Comparison of ENCODE assay signal across 8 mouse cellular contexts in genomic region chr12:52604256-52604991, GRCm38 (mm10).
DNase-seq lines count a peak whose midpoint lies in the region; ATAC-seq and TF ChIP-seq lines count a peak whose summit lies in the region.

No protein-coding gene starts in this region.

- H3K9me3 ChIP-seq in forebrain, embryonic 10.5 days, result no peaks in the 10 kb centered on the region
- no peaks in the 10 kb centered on the region for H3K9me3 ChIP-seq in heart, embryonic 15.5 days (replicated peaks)
- H3K9me3 ChIP-seq in liver, embryonic 14.5 days (ENCODE audit: control insufficient read depth, low read length), result no peaks in the 10 kb centered on the region
- H3K9me3 ChIP-seq in neural tube, embryonic 11.5 days (ENCODE audit: control insufficient read depth, low read length), result no peaks in the 10 kb centered on the region
- H3K9me3 ChIP-seq in stomach, postnatal 0 days (ENCODE audit: control insufficient read depth, low read length), result no peaks in the 10 kb centered on the region

- H3K36me3 ChIP-seq in forebrain, embryonic 10.5 days (replicated peaks), result no peaks in the 10 kb centered on the region
- H3K36me3 ChIP-seq in heart, embryonic 15.5 days, result no peaks in the 10 kb centered on the region
- no peaks in the 10 kb centered on the region for H3K36me3 ChIP-seq in liver, embryonic 14.5 days (replicated peaks; ENCODE audit: control insufficient read depth, insufficient read depth, low read depth)
- no peaks in the 10 kb centered on the region for H3K36me3 ChIP-seq in neural tube, embryonic 11.5 days (ENCODE audit: control insufficient read depth, insufficient read depth, low read length)
- H3K36me3 ChIP-seq in stomach, postnatal 0 days (ENCODE audit: control insufficient read depth, insufficient read depth, low read length), result no peaks in the 10 kb centered on the region

- peak overlapping the region; percentile 89 for H3K4me3 ChIP-seq in forebrain, embryonic 10.5 days
- peak overlapping the region; percentile 90 for H3K4me3 ChIP-seq in heart, embryonic 15.5 days
- H3K4me3 ChIP-seq in liver, embryonic 14.5 days (ENCODE audit: insufficient read depth in 1 of 2, low read depth in 2 of 2, low read length in 2 of 2), result peak overlapping the region; percentile 74 to 76
- peak overlapping the region; percentile 83 for H3K4me3 ChIP-seq in neural tube, embryonic 11.5 days (ENCODE audit: low read depth, low read length)
- H3K4me3 ChIP-seq in stomach, postnatal 0 days (ENCODE audit: low read depth, low read length), result peak overlapping the region; percentile 77

- peak overlapping the region; percentile 96 for H3K27ac ChIP-seq in forebrain, embryonic 10.5 days
- peak overlapping the region; percentile 95 for H3K27ac ChIP-seq in heart, embryonic 15.5 days
- peak overlapping the region; percentile 93 for H3K27ac ChIP-seq in liver, embryonic 14.5 days
- H3K27ac ChIP-seq in neural tube, embryonic 11.5 days (ENCODE audit: low read depth, low read length), result peak overlapping the region; percentile 84
- H3K27ac ChIP-seq in stomach, postnatal 0 days (replicated peaks), result peak overlapping the region; percentile 96

- peak; percentile 45 for TF ChIP-seq EP300 in liver, embryonic 14.5 days (IDR thresholded peaks at IDR 0.05; ENCODE audit: low read depth)
- TF ChIP-seq EP300 in stomach, postnatal 0 days (optimal IDR thresholded peaks at IDR 0.05), result peak; percentile 81

- WGBS in forebrain, embryonic 10.5 days, result under 1% methylated on average over 33 of the region's 33 CpGs
- WGBS in heart, embryonic 15.5 days, result under 1% methylated on average over 33 of the region's 33 CpGs
- WGBS in liver, embryonic 14.5 days (ENCODE audit: insufficient replicate concordance), result under 1% methylated on average over 33 of the region's 33 CpGs
- 0% methylated on average over 33 of the region's 33 CpGs for WGBS in neural tube, embryonic 11.5 days
- WGBS in stomach, postnatal 0 days, result under 1% methylated on average over 33 of the region's 33 CpGs

- peak; percentile 64 for ATAC-seq in CD4-positive, CD25-positive, alpha-beta regulatory T cell, adult 4 months
- peak; percentile 81 for ATAC-seq in heart, embryonic 15.5 days (replicated peaks; ENCODE audit: insufficient number of reproducible peaks, insufficient read depth, low FRiP score, low read depth)
- peak; percentile 81 for ATAC-seq in liver, embryonic 14.5 days (ENCODE audit: insufficient read depth)
- peak; percentile 90 for ATAC-seq in neural tube, embryonic 11.5 days (ENCODE audit: insufficient read depth, low FRiP score, low TSS enrichment)
- ATAC-seq in stomach, postnatal 0 days (ENCODE audit: low FRiP score, low TSS enrichment), result peak; percentile 85

- peaks cover 5% of the 10 kb centered on the region; the same call in 1 of the 2 replicates for H3K27me3 ChIP-seq in forebrain, embryonic 10.5 days (ENCODE audit: poor library complexity, severe bottlenecking)
- H3K27me3 ChIP-seq in heart, embryonic 15.5 days, result no peaks in the 10 kb centered on the region
- H3K27me3 ChIP-seq in liver, embryonic 14.5 days (ENCODE audit: control insufficient read depth, insufficient read depth, low read length), result no peaks in the 10 kb centered on the region
- no peaks in the 10 kb centered on the region for H3K27me3 ChIP-seq in neural tube, embryonic 11.5 days (ENCODE audit: control insufficient read depth, insufficient read depth, low read length)
- no peaks in the 10 kb centered on the region for H3K27me3 ChIP-seq in stomach, postnatal 0 days (ENCODE audit: control insufficient read depth, insufficient read depth, low read length)

- H3K4me1 ChIP-seq in forebrain, embryonic 10.5 days, result peaks cover 18% of the 10 kb centered on the region
- H3K4me1 ChIP-seq in heart, embryonic 15.5 days (replicated peaks), result peaks cover 6% of the 10 kb centered on the region
- H3K4me1 ChIP-seq in liver, embryonic 14.5 days (replicated peaks; ENCODE audit: control insufficient read depth in 2 of 2, insufficient read depth in 2 of 2, low read length in 1 of 2), result peaks cover 3 to 8% of the 10 kb centered on the region in 2 experiments; a peak in 3 of 4 replicates
- H3K4me1 ChIP-seq in neural tube, embryonic 11.5 days (ENCODE audit: control insufficient read depth, insufficient read depth, low read length), result no peaks in the 10 kb centered on the region
- H3K4me1 ChIP-seq in stomach, postnatal 0 days (replicated peaks; ENCODE audit: control insufficient read depth, insufficient read depth), result no peaks in the 10 kb centered on the region

- TF ChIP-seq CTCF in liver, embryonic 14.5 days (IDR thresholded peaks at IDR 0.05; ENCODE audit: low read depth), result no peak
- TF ChIP-seq CTCF in stomach, postnatal 0 days (IDR thresholded peaks at IDR 0.05; ENCODE audit: low read depth), result no peak

- peak overlapping the region; percentile 84 for H3K4me2 ChIP-seq in heart, embryonic 15.5 days
- H3K4me2 ChIP-seq in liver, embryonic 14.5 days (ENCODE audit: low read depth), result peak overlapping the region; percentile 96
- H3K4me2 ChIP-seq in neural tube, embryonic 11.5 days (ENCODE audit: low read depth), result peak overlapping the region; percentile 87
- peak overlapping the region; percentile 74 for H3K4me2 ChIP-seq in stomach, postnatal 0 days (replicated peaks; ENCODE audit: low read depth)

- peak; percentile 78 for DNase-seq in c-Kit-negative CD71-positive TER-119-positive erythroid progenitor cells, embryonic 14.5 days (ENCODE audit: low read depth, low spot score)
- peak; percentile 91 for DNase-seq in forebrain, embryonic 10.5 days (ENCODE audit: extremely low spot score, low spot score)
- peak; percentile 97 to 99 for DNase-seq in kidney, postnatal 25 days
- DNase-seq in liver, embryonic 14.5 days (ENCODE audit: low read depth in 3 of 3, low spot score in 3 of 3), result peak; percentile 88 to 91 (median 89)
- peak; percentile 93 for DNase-seq in neural tube, embryonic 11.5 days (ENCODE audit: low spot score)
- peak; percentile 94 for DNase-seq in stomach, postnatal 0 days (ENCODE audit: low spot score)

- peak overlapping the region; percentile 75 for H3K9ac ChIP-seq in heart, embryonic 15.5 days
- peak overlapping the region; percentile 86 for H3K9ac ChIP-seq in liver, embryonic 14.5 days (replicated peaks)
- peak overlapping the region; percentile 89 for H3K9ac ChIP-seq in neural tube, embryonic 11.5 days (ENCODE audit: low read length)
- H3K9ac ChIP-seq in stomach, postnatal 0 days (ENCODE audit: low read length), result peak overlapping the region; percentile 83

Comparison
In these comparisons a context has a peak if more than half of its experiments do, and no peak if none do; other contexts are left out.
1. Peak in every context shown above with its lines: DNase-seq, ATAC-seq, H3K4me3 ChIP-seq and H3K27ac ChIP-seq.